Mouse (Mus musculus) sigmoid colon, adult 10 weeks (tissue): ENCODE data around the gene Vmn1r81. TPM values are rescaled to one million over a fixed set of nuclear protein-coding genes. Genes with fewer than 3 reads are reported as not detected.

Source experiments
- polyA plus RNA-seq: library from polyadenylated mRNA; stranded (reverse); fragments of 350-450 nt; fragmentation: Illumina TruSeq; extraction: RNeasy Lipid Tissue Mini Kit (QIAGEN cat#74804); gene quantifications from one replicate; pipeline ENCODE4 v1.2.3, GENCODE M21; 2014; ENCODE audit warnings: low read depth, low replicate concordance

Gene Vmn1r81
- not detected for polyA plus RNA-seq

GRCm38 (mm10) chr7:12268169-12268568, at the start of gene Vmn1r81:
Gene Vmn1r81, minus strand, starts transcription at chr7:12268269.

DNA sequence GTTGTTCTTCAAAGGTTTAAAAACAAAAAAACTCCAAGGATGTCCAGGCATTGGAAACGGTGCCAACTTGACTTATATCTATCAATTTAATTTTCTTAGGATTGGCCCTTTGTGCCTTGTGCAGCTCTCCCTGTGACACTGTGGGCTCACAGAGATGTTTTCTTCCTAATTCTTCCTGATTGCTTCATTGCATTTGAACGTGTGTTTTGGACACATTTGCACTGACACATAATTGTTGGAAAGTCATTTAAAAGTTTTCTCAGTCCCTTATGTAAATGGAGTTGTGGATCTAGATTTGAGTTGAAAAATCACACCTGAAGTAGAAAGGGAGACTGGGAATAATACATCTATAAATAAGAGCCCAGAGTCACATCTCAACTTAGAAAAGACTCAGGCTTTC, 32.1 kb upstream of the Vmn1r81 start, which contains the start of gene Vmn1r82:
Vmn1r82 (plus strand) TSS at position 301 of the 400 bp plus-strand sequence.

Other genes with a start within 250 kb of the Vmn1r81 start
- not detected for gene Vmn1r77, start 231.5 kb downstream of the Vmn1r81 start, polyA plus RNA-seq
- not detected for gene Vmn1r78, start 118.0 kb downstream of the Vmn1r81 start, polyA plus RNA-seq
- gene Vmn1r79, start 97.0 kb downstream of the Vmn1r81 start, polyA plus RNA-seq: not detected
- gene Vmn1r80, start 79.0 kb downstream of the Vmn1r81 start, polyA plus RNA-seq: not detected
- gene Vmn1r82, start 32.2 kb upstream of the Vmn1r81 start, polyA plus RNA-seq: not detected
- not detected for gene Vmn1r83, start 61.2 kb upstream of the Vmn1r81 start, polyA plus RNA-seq
- gene Vmn1r84, start 101.0 kb upstream of the Vmn1r81 start, polyA plus RNA-seq: not detected
- 2.2 TPM for gene Zfp551, start 154.5 kb upstream of the Vmn1r81 start, polyA plus RNA-seq
- 36.8 TPM for gene Zfp606, start 210.0 kb upstream of the Vmn1r81 start, polyA plus RNA-seq
- not detected for gene 2900092C05Rik, start 244.2 kb upstream of the Vmn1r81 start, polyA plus RNA-seq